Mouse (Mus musculus): ENCODE measurements around the gene Srrd.
A peak's percentile ranks its signal among the peaks of the same experiment; 100 is the strongest.

Gene Srrd

DNA sequence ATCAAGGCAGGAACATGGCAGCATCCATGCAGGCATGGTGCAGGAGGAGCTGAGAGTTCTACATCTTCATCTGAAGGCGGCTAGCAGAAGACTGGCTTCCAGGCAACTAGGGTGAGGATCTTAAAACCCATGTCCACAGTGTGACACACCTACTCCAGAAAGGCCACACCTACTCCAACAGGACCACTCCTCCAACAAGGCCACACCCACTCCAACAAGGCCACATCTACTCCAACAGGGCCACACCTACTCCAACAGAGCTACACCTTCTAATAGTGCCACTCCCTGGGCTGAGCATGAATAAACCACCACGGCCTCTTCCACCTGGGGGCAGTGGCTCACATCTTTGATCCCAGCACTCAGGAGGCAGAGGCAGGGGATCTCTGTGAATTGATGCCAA, 23.5 kb downstream of the Srrd start:
- DNase-seq (ENCODE audit: low read depth, low spot score): peak; percentile 94

- DNase-seq (ENCODE audit: low read depth, low spot score): no peak
Observed at GRCm38 (mm10) chr5:112317328-112317727, 25.5 kb downstream of the Srrd start.

DNA sequence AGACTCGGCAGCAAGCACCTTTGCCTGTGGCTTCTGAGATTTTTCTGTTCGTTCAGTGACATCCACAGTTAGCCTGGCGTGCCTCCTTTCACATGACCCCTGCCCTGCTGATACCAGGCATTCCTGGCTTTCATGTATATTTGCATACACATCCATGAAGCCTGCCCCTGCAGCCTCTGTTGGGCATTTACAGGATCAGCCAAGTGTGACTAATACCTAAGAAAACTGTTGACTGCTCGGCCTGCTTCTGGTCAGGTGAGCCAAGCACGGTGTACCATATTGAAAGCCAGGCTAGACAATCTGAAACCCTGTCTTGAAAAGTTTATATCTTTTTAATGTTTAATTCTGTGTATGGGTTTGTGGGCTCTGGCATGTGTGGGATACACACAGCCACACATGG, 26.4 kb downstream of the Srrd start:
- no peak for DNase-seq (ENCODE audit: low read depth, low spot score)

DNA sequence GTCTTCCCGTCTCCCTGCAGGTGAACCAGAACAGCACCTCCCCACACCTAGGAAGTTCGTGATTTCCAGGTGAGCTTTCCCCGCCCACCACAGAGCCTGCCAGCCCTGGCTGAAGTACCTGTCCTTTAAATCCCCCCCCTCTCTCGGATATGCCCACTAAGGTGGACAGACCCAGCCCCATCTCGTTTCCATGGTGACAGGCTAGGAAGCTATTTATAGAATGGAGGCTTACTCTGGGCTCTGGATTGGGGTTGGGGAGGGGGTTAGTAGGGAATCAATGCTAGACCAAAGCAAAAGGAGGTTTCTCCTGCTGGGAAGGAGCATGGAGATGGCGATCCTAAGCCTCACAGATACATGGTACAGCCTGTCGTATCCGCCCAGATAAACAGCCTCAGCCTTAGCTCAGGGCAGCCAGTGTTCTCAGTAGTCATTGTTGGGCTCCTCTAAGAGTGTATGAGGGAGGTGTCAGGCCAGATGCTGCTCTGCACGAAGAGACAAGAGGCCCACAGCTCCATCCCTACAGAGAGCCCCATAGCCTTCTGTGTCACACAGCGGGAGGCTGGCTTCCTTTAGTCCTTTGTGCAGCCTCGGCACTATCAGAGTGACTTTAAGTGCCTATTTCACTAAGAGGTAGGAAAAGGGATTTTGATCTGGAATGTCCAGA, 29.5 kb downstream of the Srrd start:
- no peak for DNase-seq (ENCODE audit: low read depth, low spot score)

- peak; percentile 55 for DNase-seq (ENCODE audit: low read depth, low spot score)
Observed at GRCm38 (mm10) chr5:112305842-112306241, 37.0 kb downstream of the Srrd start.

DNA sequence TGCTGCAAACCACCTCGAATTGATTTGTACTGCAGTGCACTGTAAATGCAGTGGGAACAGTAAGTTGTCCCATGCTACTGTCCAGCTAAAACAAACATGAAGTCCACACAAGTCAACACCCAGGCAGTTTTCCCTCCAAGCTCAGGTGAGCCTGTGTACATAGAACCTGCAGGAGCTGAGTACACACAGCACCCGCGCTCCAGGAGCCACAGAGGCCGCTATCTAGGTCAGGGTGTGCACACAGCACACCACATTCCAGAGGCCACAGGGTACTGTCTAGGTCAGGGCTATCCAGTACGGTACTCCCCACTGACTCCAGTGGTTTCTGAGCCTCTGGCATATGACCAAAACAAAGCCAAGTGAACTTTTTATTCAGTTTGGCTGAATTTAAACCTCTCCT, 40.5 kb downstream of the Srrd start:
- DNase-seq (ENCODE audit: low read depth, low spot score): no peak

GRCm38 (mm10) chr5:112301694-112302093, 41.1 kb downstream of the Srrd start:
- DNase-seq (ENCODE audit: low read depth, low spot score): no peak

GRCm38 (mm10) chr5:112300721-112301308, 42.0 kb downstream of the Srrd start:
- DNase-seq (ENCODE audit: low read depth, low spot score): no peak

DNA sequence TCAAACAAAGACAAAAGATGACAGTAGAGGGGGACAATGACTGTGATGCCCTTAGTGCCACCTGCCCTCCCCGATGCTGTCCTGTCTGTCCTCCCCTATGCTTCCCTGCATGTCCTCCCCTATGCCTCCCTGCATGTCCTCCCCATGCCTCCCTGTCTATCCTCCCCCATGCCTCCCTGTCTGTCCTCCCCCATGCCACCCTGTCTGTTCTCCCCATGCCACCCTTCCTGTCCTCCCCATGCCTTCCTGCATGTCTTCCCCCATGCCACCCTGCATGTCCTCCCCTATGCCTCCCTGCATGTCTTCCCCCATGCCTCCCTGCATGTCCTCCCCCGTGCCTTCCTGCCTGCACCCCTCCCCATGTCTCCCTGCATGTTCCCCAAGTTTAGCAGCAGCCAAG, 42.7 kb downstream of the Srrd start:
- no peak for DNase-seq (ENCODE audit: low read depth, low spot score)

GRCm38 (mm10) chr5:112299399-112299798, 43.4 kb downstream of the Srrd start:
- peak; percentile 63 for DNase-seq (ENCODE audit: low read depth, low spot score)

GRCm38 (mm10) chr5:112298226-112298988, 44.4 kb downstream of the Srrd start:
- no peak for DNase-seq (ENCODE audit: low read depth, low spot score)

- DNase-seq (ENCODE audit: low read depth, low spot score): peak; percentile 71
Observed at GRCm38 (mm10) chr5:112297257-112297656, 45.6 kb downstream of the Srrd start.

DNA sequence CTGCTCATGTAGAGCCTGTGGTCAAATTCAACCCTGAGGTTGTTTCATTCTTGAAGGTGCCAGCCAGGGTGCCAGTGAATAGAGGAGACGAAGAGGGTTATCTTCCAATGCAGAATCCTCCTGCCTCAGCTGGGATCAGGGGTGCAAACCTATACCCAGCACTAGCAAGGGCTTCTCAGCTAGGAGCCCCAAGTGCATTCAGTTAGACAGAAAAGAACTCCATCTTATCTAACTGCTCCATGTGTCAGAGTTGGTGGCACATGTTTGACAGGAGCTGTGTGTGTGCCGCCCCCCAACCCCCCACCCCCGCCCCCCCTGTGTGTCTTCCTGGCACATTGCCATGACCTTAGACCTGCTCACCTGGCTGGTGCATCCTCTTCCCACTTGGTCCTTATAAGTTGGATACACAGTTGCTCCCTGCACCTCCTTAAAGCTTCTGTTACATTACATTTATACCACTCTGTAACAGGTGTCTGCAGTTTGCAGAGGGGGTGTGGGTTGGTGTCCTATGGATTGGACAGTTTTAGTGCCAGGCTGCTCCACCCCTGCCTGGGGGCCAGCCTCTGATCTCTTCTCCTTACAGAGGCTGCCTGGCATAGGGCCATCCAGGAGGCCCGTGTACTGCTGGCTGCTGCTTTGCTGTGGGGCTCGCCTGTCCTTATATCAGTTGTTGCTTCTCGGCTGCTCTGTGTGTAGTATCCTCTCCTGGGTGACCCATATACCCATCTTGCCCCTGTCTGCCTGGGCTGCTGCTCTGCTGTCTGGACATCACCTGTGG, 46.2 kb downstream of the Srrd start:
- DNase-seq (ENCODE audit: low read depth, low spot score): no peak

- DNase-seq (ENCODE audit: low read depth, low spot score): no peak
Observed at GRCm38 (mm10) chr5:112295564-112295963, 47.3 kb downstream of the Srrd start.

DNA sequence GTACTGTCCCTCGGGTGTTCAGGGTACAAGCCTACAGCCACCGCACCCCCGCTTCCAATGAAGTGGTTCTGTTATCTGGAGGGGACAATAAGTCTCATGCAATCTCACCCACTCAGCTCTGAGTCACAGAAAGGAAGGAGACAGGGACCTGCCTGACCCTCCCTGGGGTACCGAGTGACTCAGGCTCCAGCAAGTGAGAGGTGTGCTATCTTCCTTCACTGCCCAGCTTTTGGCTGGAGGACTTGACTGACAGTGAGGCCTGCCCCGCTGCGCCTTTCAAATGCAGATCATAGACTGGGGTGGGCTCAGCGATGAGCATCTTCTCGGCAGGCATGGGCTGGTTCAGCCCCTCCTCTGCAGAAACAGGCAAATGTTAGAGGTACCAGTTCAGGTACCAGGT, 47.7 kb downstream of the Srrd start:
- DNase-seq (ENCODE audit: low read depth, low spot score): peak; percentile 79

DNA sequence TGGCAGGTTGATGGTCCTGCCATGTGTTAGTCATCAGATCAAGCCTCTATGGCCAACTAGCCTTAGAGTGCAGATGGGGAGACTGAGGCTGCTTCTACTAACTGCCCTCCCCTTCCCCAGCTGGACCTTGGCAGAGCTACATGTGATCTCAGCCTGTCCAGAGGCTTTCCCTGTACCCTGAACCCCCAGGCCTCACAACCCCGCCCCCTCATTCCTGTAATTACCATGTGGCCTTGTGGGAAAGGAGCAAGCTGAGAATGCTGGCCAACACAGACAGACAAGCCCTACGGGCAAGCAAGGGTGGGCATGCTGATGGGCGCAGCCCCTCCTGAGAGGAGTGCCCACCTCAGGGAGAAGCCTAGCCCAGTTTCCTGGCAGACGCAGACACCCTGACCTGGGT, 48.1 kb downstream of the Srrd start:
- DNase-seq (ENCODE audit: low read depth, low spot score): no peak

DNA sequence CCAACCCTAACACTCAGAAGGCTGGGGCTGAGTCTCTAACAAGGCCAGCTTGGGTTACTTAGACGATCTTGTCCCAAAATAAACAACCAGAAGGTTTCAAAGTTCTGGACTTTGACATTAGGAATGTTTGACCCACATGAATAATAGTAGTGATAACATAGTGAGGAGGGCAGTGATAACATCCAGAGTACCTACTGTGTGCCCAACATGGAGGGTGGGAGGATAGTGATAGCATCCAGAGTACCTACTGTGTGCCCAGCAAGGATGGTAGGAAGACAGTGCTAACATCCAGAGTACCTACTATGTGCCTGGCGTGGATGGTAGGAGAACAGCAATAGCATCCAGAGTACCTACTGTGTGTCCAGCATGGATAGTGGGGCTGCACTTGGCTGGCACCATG, 49.0 kb downstream of the Srrd start:
- no peak for DNase-seq (ENCODE audit: low read depth, low spot score)

- DNase-seq (ENCODE audit: low read depth, low spot score): peak; percentile 47
Observed at GRCm38 (mm10) chr5:112292343-112292980, 50.4 kb downstream of the Srrd start.

GRCm38 (mm10) chr5:112291866-112292265, 51.0 kb downstream of the Srrd start:
- no peak for DNase-seq (ENCODE audit: low read depth, low spot score)

- DNase-seq (ENCODE audit: low read depth, low spot score): no peak
Observed at GRCm38 (mm10) chr5:112290536-112290880, 52.3 kb downstream of the Srrd start.

GRCm38 (mm10) chr5:112289819-112290535, 52.9 kb downstream of the Srrd start:
- no peak for DNase-seq (ENCODE audit: low read depth, low spot score)
